Comparison of ENCODE assay signal across 17 mouse cellular contexts in the genomic region with DNA sequence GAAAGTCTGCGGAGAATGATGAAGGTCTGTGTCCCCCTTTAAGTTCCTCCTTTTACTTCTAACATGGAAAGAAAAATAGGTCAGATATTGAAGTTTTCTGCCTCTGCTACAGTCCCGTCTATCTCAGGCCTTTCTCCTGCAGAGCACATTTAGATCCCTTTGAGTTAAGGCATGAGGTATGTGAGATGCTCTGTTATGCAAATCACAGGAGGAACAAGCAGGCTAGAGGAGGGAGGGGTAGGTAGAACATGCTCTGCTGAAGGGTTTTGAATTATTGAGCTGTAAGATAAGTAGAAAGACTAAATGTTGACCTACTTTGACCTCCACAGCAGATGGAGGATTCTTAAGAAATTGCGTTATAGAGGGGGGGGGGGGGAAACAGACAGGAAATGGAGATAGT.
"Had no signal": no experiment of that assay in that cellular context is flagged by ENCODE, and none has a peak within 500 bp of the region (broad histone marks: within the 10 kb centered on the region; RNA-seq: fewer than 3 reads in every experiment).

No protein-coding gene starts in this region.

- H3K27me3 ChIP-seq: lung, embryonic 15.5 days; megakaryocyte, embryonic 14.5 days; midbrain, embryonic 13.5 days; neural tube, embryonic 12.5 days had no signal

- H3K4me2 ChIP-seq: lung, embryonic 15.5 days; midbrain, embryonic 11.5 days; midbrain, embryonic 13.5 days; neural tube, embryonic 12.5 days had no signal

- H3K27ac ChIP-seq: lung, embryonic 15.5 days; macrophage; midbrain, embryonic 13.5 days; neural tube, embryonic 12.5 days had no signal

- H3K4me1 ChIP-seq: lung, embryonic 15.5 days; megakaryocyte, embryonic 14.5 days; midbrain, embryonic 13.5 days; neural tube, embryonic 12.5 days had no signal

- H3K36me3 ChIP-seq: lung, embryonic 15.5 days; midbrain, embryonic 13.5 days; neural tube, embryonic 12.5 days had no signal

- H3K4me3 ChIP-seq: lung, embryonic 15.5 days; megakaryocyte, embryonic 14.5 days; midbrain, embryonic 13.5 days; myocyte; neural tube, embryonic 12.5 days had no signal

- ATAC-seq: liver, postnatal 0 days; lung, postnatal 0 days; midbrain, embryonic 13.5 days; midbrain, embryonic 16.5 days had no signal

- H3K9ac ChIP-seq: liver, postnatal 0 days; lung, embryonic 15.5 days; midbrain, embryonic 13.5 days; neural tube, embryonic 12.5 days had no signal

- H3K9me3 ChIP-seq: lung, embryonic 15.5 days; megakaryocyte, embryonic 14.5 days; midbrain, embryonic 13.5 days; neural tube, embryonic 12.5 days had no signal

- DNase-seq: liver, postnatal 0 days; lung, adult 2 months; lung, postnatal 14 days; lung, postnatal 36 days; right cerebral cortex, postnatal 14 days; thymus, adult 18-20 months; thymus, postnatal 14 days; thymus, postnatal 36 days had no signal
